Mouse (Mus musculus): ENCODE results near the gene Atp6v0a1.

DNA sequence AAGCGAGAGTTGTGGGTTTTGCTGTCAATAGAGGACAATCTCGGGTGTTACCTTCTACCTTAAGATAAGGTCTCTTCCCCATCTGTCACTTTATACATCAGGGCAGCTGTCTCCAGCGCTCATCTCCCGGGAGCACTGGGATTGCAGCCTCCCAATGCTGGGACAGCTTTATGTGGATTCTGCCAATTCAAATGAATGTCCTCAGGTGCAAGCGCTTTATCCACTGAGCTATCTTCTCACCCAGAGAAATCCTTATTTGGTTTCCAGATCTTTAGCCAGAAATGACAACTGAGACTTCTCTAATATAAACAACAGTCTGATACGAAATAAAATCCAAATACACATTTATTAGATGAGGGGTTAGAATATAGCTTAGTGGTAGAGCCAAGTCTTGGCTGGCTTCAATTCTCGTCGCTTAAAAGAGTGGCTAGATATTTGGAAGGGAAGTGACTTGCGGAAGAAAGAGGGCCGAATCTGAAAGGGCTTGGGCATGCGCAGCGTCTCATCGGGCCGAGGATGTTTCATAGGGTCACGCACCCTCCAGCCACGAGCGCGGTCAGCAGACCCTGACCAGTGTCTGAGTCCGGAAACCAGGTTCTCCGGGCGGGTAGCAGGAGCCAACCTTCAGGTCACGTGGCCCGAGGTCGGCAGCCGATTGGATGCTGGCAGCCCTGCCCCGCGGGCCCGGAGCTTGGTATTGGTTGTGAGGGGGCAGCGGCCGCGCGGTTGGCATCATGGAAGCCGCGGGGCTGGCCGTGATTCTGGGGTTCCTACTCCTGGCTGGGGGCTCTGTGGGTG, 60.3 kb downstream of the Atp6v0a1 start, which contains the start of gene Naglu:
- TF ChIP-seq CTCF (IDR thresholded peaks at IDR 0.05; ENCODE audit: low read depth, low read length) (no peak), POLR2A (IDR thresholded peaks at IDR 0.05; ENCODE audit: insufficient read depth, low read length) (peak; percentile 47), EP300 (IDR thresholded peaks at IDR 0.05; ENCODE audit: insufficient read depth, low read depth, low read length) (no peak; the same call in 1 of the 2 replicates)
